Mouse (Mus musculus) frontal cortex, adult (tissue): ENCODE measurements around the gene Helb.
"Not testable (repeated sequence)": the region's sequence is repeated elsewhere in the genome, so short reads cannot be mapped to it uniquely, and the experiment has no call there.

Source experiments
- ATAC-seq: cut with Nextera tagmentation; 2 replicates; pipeline ENCODE4 v1.9.2; 2017; ENCODE audit warnings: mild to moderate bottlenecking, moderate library complexity, mixed read lengths; ENCODE audit not compliant: low TSS enrichment

Helb gene

DNA sequence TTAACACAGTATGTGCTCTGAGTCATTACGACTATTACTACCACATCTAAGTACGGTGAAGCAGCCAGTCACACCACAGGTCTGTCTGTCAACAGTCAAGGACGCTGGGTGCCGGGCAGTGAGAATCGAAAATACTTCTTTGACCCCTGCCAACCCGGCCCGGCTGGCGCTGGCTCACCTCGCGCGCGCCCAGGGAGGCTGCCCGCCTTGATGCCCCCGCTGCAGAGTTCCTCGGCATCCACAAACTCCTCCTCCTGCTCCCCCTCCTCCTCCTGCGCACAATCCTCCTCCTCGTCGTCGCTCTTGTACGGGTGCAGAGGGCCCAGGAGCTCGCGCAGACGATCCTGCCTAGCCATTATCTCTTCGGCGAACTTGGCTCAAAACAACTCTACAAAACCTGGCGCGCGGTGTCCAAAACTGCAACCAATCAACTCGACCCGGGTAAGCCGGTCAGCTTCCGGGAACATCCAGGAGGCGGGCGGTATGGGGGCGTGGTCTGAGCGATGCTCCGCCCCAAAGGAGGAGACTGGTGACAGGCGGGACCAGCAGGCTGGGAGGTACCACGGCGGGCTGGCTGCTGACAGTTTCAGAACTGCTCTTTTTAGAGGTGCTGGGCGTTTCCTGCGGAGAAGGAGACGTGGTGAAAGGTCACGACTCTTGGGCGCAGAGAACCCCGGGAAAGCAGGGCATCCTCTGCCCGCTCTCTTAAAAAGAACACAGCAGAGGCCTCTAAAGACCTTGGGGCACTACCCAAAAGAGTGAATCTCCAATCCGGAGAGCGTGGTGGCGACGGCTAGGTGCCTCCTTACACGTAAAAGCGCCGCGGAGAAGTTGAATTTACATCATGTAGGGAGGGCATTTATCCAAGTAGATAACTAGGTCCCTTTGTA is at the start of gene Helb:
Helb (minus strand) TSS at position 481 of the 890 bp plus-strand sequence.
- peak; percentile 99 for ATAC-seq

- no peak for ATAC-seq
Observed at GRCm38 (mm10) chr10:120160533-120160932, 47.7 kb upstream of the Helb start.

- no peak for ATAC-seq
Observed at GRCm38 (mm10) chr10:120153911-120154310, 41.1 kb upstream of the Helb start.

GRCm38 (mm10) chr10:120151672-120152071 is 38.9 kb upstream of the Helb start:
- no peak for ATAC-seq

GRCm38 (mm10) chr10:120140916-120141516 is 28.2 kb upstream of the Helb start:
- ATAC-seq: no peak

GRCm38 (mm10) chr10:120140193-120140592 is 27.4 kb upstream of the Helb start:
- ATAC-seq: no peak

- no peak for ATAC-seq
Observed at GRCm38 (mm10) chr10:120136020-120136562, 23.3 kb upstream of the Helb start.

GRCm38 (mm10) chr10:120133697-120134096 is 20.9 kb upstream of the Helb start:
- ATAC-seq: no peak

DNA sequence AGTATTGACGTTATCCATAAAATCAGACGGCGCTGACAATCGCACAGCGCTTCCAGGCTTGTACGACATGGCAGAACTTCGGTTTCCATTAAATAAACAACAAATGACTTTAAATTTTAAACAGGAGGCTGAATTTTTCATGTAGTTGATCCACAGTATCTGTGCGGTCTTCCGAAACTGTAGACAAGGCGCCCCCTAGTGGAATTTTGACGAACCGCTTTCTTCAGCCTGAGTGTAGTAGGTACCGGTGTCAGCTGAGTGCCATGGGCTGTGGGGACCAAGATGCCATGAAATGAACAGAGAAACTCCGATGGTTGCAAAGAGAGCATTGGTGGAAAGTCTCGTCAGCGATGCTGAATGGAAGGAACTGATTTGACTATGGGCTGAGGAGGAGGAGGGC is 17.8 kb upstream of the Helb start:
- ATAC-seq: peak; percentile 91

GRCm38 (mm10) chr10:120128601-120129277 is 16.0 kb upstream of the Helb start:
- peak; percentile 79 for ATAC-seq

- ATAC-seq: no peak
Observed at GRCm38 (mm10) chr10:120125465-120125857, 12.7 kb upstream of the Helb start.

GRCm38 (mm10) chr10:120124801-120125464 is 12.1 kb upstream of the Helb start:
- ATAC-seq: peak; percentile 89

DNA sequence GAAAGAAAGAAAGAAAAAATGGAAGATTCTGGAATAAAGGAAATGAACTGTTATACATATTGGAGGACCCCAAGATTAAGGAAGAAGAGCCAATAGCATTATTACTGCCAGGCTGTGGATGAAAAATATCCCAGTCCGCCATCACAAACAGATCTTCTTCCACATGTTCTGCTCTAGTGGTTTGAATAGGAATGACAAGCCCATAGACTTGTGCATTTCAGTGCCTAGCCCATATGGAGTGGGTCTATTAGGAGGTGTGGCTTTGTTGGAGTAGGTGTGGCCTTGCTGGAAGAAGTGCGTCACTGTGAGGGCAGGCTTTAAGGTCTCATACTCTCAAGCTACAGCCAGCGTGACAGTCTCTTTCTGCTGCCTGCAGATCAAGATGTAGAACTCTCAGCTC is 10.9 kb upstream of the Helb start:
- ATAC-seq: no peak

- no peak for ATAC-seq
Observed at GRCm38 (mm10) chr10:120115249-120115648, 2.5 kb upstream of the Helb start.

GRCm38 (mm10) chr10:120114493-120114892 is 1.7 kb upstream of the Helb start:
- no peak for ATAC-seq

GRCm38 (mm10) chr10:120113980-120114379 is 1.2 kb upstream of the Helb start:
- no peak for ATAC-seq

- ATAC-seq: not testable (repeated sequence)
Observed at GRCm38 (mm10) chr10:120113482-120113881, 695 bp upstream of the Helb start.

DNA sequence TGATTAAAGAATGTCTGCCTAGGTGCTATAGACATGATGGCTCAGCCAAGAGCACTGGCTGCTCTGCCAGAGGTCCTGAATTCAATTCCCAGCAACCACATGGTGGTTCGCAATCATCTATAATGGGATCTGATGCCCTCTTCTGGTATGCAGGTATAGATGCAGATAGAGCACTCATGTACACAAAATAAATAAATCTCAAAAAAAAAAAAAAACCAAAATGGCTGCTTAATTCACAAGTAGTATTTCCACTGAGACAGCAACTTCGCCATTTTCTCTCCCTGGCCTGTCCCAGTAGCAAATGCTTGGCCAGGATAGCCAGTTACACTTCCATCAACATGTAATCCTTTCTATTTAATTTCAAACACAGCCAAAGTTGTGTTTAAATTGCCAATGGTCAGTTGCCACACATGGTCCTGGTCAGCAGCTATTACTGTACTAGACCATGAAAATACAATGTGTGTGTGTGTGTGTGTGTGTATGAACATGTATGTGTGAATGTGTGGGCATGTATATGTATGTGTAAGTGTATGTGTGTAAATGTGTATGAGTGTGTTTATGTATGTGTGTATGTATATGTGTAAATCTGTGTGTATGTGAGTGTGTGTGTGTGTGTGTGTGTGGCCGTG is 982 bp downstream of the Helb start:
- no peak for ATAC-seq

- no peak for ATAC-seq
Observed at GRCm38 (mm10) chr10:120100806-120101205, 12.0 kb downstream of the Helb start.

GRCm38 (mm10) chr10:120097564-120097963 is 15.2 kb downstream of the Helb start:
- ATAC-seq: no peak

GRCm38 (mm10) chr10:120095716-120096115 is 17.1 kb downstream of the Helb start:
- no peak for ATAC-seq
